Mouse (Mus musculus) erythroblast, embryonic 14.5 days (primary cell): ENCODE data around the gene Psmb5.

Experiments
- GATA1 ChIP-seq: IDR thresholded peaks from 2 replicates; pipeline ENCODE4 v1.6.1; 2012; ENCODE audit warnings: low read length, inconsistent platforms, mixed read lengths
- TAL1 ChIP-seq: IDR thresholded peaks from 3 replicates; pipeline ENCODE4 v1.6.1; 2012; ENCODE audit warnings: low read length, inconsistent platforms, mixed read lengths

- TF ChIP-seq GATA1 (no peak), TAL1 (no peak)
Measured at GRCm38 (mm10) chr14:54644294-54644693, 26.5 kb upstream of the Psmb5 start.
